Mouse (Mus musculus): ENCODE results near the gene Pkm. TPM values are rescaled to one million over a fixed set of nuclear protein-coding genes. Genes with fewer than 3 reads are reported as not detected.
A peak's percentile ranks its signal among the peaks of the same experiment; 100 is the strongest.

Gene Pkm
- 1,000 to 10,000 TPM; 2,850 to 2,853 TPM for total RNA-seq (2021)
- long read RNA-seq, experiment 1, transcript Pkm-202 (11 exons, 2,041 nt) = major isoform, 2,755 of 3,426 reads
- long read RNA-seq, experiment 1, transcript Pkm-201 (11 exons, 2,432 nt) = minor isoform, 30 of 3,426 reads
- long read RNA-seq, experiment 1, partial matches to known transcripts = 539 of 3,426 reads
- long read RNA-seq, experiment 1, other reads (novel, unspliced or antisense) = 102 of 3,426 reads
- long read RNA-seq, experiment 2, transcript Pkm-201 (11 exons, 2,432 nt) = minor isoform, 36 of 4,813 reads
- long read RNA-seq, experiment 2, transcript Pkm-202 (11 exons, 2,041 nt) = major isoform, 4,100 of 4,813 reads
- long read RNA-seq, experiment 2, partial matches to known transcripts = 530 of 4,813 reads
- long read RNA-seq, experiment 2, other reads (novel, unspliced or antisense) = 147 of 4,813 reads

GRCm38 (mm10) chr9:59655958-59656634 lies at the start of gene Pkm:
Gene Pkm (plus strand): TSS chr9:59656368.
- peak; percentile 98 for DNase-seq

- no peak for DNase-seq
These were observed 45.2 kb upstream of the Pkm start for GRCm38 (mm10) chr9:59610950-59611349.

- no peak for DNase-seq
These were observed 40.4 kb upstream of the Pkm start for GRCm38 (mm10) chr9:59615797-59616196.

GRCm38 (mm10) chr9:59616622-59617306 lies 39.4 kb upstream of the Pkm start, which contains the start of gene Parp6:
Gene Parp6 (plus strand): TSS chr9:59617284.
- DNase-seq = peak; percentile 100

GRCm38 (mm10) chr9:59617307-59617973 lies 38.7 kb upstream of the Pkm start:
- no peak for DNase-seq

GRCm38 (mm10) chr9:59638372-59638771 lies 17.8 kb upstream of the Pkm start:
- no peak for DNase-seq

GRCm38 (mm10) chr9:59639936-59640335 lies 16.2 kb upstream of the Pkm start:
- DNase-seq = no peak

GRCm38 (mm10) chr9:59641320-59641719 lies 14.8 kb upstream of the Pkm start:
- no peak for DNase-seq

GRCm38 (mm10) chr9:59649911-59650310 lies 6.3 kb upstream of the Pkm start:
- DNase-seq = no peak

- no peak for DNase-seq
These were observed 2.8 kb upstream of the Pkm start for GRCm38 (mm10) chr9:59653371-59653770.

GRCm38 (mm10) chr9:59654450-59654983 lies 1.7 kb upstream of the Pkm start:
- no peak for DNase-seq

- DNase-seq = peak; percentile 74
These were observed 758 bp downstream of the Pkm start for GRCm38 (mm10) chr9:59656635-59657617.

GRCm38 (mm10) chr9:59658146-59658545 lies 2.0 kb downstream of the Pkm start:
- DNase-seq = no peak

- DNase-seq = peak; percentile 79
These were observed 3.2 kb downstream of the Pkm start for GRCm38 (mm10) chr9:59659036-59660026.

- DNase-seq = peak; percentile 74
These were observed 4.3 kb downstream of the Pkm start for GRCm38 (mm10) chr9:59660421-59660820.

GRCm38 (mm10) chr9:59661298-59661975 lies 5.3 kb downstream of the Pkm start:
- DNase-seq = no peak

- DNase-seq = no peak
These were observed 7.1 kb downstream of the Pkm start for GRCm38 (mm10) chr9:59663226-59663625.

GRCm38 (mm10) chr9:59663957-59664356 lies 7.8 kb downstream of the Pkm start:
- DNase-seq = no peak

Measured in gastrocnemius, postnatal 25 days (tissue).